Mouse (Mus musculus) adrenal gland, adult (tissue): ENCODE data around the gene Mboat1.

ENCODE experiments used
- DNase-seq, 2 experiments: peaks; one replicate each; pipeline ENCODE4 v3.0.0; 2022 to 2023; ENCODE audit warnings: low spot score in 1 of 2; ENCODE audit not compliant: inconsistent age in 2 of 2

Gene Mboat1

DNA sequence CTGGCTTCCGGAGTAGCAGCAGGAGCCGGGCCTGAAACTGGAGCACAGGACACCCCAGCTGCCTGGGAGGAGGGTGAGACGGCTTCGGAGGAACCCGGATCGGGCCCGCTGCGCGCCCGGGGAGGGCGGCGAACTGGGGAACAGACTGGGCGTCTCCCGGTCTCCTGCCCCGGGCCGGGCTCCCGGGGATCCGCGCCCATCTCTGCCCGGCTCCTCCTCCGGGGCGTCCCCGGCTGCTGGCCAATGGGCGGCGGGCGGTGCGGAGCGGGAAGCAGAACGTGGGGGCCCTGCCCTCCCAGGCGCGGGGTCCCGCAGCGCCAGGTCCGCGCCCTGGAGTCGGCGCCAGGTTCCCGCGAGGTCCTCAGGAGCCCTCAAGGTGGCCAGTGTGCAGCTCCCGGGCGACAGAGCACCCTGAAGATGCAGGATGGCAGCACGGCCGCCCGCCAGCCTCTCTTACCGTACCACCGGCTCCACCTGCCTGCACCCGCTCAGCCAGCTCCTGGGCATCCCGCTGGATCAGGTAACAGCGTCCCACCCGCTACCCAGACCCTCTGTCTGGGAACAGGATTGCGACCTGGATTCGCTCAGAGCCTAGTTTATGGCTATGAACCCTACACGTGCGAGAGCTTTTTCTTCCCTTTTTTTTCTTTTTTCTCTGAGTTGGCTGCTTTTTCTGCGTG lies at the start of gene Mboat1:
TSS of gene Mboat1 (plus strand) at position 247 of the 680 bp plus-strand sequence.
- DNase-seq: peak; percentile 84 to 93

GRCm38 (mm10) chr13:30093086-30093485 lies 43.2 kb upstream of the Mboat1 start:
- DNase-seq: peak in 1 of 2 experiments; percentile 54

DNA sequence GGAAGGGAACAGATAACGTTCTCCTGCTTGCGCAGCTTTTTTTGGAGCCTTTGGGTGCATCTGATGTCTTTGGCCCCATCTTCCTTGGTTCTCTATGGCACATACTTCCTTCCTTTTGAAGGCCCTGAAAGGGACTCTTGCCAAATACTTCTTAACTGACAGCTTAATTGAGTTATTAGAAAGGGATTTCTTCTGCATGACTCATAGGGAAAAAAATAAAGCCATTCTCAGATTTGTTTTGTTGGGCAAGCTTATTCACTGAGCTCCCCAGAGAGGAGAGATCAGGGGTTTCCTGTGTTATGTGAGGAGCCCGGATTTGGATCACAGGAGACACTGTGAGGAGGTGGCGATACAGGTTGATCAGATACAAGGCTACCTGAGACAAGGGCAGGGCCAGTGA lies 40.4 kb upstream of the Mboat1 start:
- DNase-seq: peak; percentile 10 to 67

DNA sequence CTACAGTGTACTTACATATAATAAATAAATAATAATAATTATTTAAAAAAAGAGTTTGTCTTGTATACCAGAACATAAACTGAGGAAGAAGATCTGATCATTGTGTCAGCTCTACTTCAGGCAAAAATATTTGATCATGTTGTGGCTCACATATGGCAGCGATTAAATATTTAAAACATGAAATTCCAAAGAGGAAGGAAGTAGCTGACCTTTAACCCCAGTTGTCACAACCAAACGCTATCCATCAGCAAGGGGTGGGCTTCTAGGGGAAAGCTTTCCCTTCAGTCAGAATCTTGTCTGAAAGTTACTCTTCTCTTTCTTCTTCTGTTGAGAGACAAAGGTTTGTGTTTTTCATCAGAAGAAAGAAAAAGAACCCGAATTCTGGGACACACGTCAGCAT lies 39.8 kb upstream of the Mboat1 start:
- no peak for DNase-seq

DNA sequence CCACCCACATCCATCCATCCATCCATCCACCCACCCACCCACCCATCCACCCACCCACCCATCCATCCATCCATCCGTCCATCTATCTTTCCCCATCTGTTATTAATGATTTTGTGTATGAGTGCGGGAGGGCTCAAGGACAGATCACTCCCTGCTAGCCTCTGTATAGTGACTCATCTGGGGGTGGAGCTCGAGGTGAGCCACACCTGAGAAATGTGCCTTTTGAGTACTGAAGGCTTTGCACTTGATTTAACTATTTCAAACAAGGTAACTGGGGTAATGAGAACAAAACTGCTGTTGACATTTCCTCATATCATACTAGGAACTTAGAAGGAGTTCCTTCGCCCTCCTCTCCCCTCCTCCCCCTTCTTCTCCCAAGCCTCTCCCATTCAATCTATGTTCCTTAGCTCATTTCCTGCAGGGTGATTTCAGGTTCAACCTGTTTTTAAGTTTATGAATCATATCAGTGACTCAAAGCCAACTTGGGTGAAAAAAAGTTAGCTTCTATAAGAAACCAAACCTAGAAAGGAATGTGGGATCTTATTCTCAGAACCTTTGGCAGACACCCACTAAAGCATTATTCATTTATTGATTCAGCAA lies 27.2 kb upstream of the Mboat1 start:
- no peak for DNase-seq

DNA sequence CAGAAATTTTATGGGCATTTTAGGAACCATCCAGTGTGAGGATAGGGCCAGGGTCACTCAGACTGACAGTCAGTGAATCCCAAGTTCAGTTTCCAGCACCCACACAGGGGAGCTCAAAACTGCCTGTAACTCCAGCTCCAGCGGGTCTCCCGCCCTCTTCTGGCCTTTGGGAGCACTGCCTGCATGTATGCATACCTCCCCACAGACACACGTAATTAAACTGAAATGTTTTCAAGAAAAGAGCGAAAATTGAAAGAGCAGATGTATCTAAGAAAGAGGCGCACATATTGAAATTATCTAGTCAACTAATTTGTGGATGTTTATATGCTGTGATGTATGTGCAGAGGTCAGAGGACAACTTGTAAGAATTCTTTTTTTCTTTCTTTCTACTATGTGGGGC lies 20.5 kb upstream of the Mboat1 start:
- no peak for DNase-seq

DNA sequence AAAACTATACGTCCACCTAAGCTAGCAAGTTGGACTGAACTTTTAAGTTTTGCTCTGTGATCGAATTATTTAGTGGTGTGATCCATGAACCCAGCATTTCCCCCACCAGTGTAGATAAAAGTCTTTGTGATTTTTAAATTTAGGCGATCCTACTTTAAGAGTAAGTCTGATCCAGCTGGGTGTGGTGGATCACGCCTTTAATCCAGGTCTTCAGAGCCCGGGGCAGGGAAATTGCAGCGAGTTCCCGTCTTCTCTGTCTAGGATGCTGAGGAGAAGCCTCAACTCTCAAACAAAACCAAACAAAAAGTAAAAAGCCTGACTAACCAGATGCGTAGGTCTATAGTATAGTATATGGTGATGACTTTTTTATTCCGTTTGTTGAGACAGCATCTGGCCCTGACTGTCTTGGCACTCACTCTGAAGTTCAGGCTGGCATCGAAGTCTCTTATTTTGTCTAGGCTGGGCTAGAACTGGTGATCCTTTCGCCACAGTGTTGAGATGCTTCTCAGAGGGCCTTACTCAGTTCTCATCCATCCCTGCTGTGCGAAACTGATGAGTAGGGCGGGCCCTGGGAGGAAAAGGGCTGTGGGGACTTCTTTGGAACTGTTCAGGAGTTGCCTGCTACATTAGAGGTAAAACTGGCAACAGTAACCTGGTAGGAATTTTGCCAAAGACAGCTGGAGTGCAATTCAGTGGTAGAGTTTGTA lies 787 bp downstream of the Mboat1 start:
- no peak for DNase-seq

GRCm38 (mm10) chr13:30137951-30138350 lies 1.7 kb downstream of the Mboat1 start:
- DNase-seq: peak in 1 of 2 experiments; percentile 31

DNA sequence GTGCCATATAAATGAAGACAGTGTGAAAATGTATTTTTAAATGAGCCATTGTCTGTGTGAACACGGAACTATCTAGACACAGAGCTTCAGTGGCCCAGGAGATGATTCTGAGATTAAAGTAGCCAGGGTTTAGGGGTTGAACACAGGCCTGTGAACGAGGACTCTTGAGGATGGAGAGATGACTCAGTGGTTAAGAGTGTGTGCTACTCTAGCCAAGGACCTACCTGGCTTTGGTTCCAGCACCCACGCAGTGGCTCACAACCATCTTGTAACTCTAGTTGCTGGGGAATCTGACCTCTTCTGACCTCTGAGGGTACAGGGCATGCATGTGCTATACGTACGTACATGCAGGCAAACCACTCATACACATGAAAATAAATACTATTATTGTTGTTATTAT lies 3.9 kb downstream of the Mboat1 start:
- DNase-seq: no peak

- peak; percentile 17 to 68 for DNase-seq
Observed at GRCm38 (mm10) chr13:30140646-30141045, 4.4 kb downstream of the Mboat1 start.

GRCm38 (mm10) chr13:30141996-30142395 lies 5.7 kb downstream of the Mboat1 start:
- no peak for DNase-seq

DNA sequence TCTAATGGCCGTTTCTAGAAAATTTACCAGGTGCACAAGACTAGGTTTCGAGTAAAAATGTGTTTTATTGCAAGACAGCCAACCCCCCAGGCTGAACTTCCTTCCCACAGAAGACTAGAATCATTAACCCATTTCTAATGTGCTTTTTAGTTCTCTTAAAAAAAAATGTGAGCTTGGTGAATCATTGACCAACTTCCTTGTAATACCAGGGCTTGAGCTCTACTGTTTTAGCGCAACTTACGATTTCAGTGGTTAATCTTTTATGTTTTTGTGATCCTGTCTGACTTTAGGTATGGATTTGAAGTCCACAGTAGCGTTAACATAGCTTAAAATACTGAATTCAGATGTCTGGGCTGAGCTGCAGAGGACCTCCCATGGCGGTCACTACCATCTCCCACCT lies 10.2 kb downstream of the Mboat1 start:
- DNase-seq: no peak

GRCm38 (mm10) chr13:30154264-30154663 lies 18.0 kb downstream of the Mboat1 start:
- peak in 1 of 2 experiments; percentile 52 for DNase-seq

- no peak for DNase-seq
Observed at GRCm38 (mm10) chr13:30159626-30160025, 23.3 kb downstream of the Mboat1 start.

DNA sequence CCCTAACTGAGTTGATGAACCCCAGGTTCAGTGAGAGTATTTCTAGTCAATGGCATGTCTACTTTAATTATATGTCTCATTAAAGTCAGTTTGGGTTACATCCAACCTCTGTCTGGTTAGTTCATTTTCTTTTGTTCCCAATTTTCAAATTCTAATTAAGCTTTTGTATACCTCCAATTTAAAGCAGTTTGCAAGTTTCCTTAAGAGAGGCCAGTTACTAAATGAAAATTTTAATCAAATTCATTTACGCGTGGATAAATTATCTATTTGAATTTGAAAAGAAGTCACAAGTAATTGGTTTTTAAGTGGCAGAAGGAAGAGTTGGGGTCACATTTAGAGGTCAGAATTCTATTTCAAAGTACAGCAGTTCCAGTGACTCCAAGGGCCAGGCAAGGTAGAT lies 27.2 kb downstream of the Mboat1 start:
- no peak for DNase-seq

GRCm38 (mm10) chr13:30166138-30167090 lies 30.1 kb downstream of the Mboat1 start:
- DNase-seq: no peak

GRCm38 (mm10) chr13:30167499-30167898 lies 31.2 kb downstream of the Mboat1 start:
- DNase-seq: peak in 1 of 2 experiments; percentile 32

GRCm38 (mm10) chr13:30168803-30169202 lies 32.5 kb downstream of the Mboat1 start:
- no peak for DNase-seq

DNA sequence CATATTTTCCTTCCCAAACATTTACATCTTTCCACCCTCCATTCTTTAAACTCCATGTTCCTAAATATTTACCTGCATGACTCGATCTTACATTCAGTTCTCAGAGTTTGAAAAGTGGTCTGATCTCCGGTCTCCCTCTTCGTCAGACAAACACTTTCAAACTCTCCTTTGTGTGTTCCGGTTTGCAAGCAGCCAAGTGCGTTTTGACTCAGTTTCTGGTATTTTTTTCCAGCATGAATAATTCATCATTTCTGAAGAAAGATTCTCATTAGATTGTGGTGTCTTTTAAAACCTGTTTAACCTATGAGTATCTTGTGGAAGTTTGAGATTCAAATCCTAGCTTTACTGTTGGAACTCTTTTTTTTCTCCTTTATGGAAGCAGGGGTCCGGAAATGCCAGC lies 33.8 kb downstream of the Mboat1 start:
- DNase-seq: no peak

- no peak for DNase-seq
Observed at GRCm38 (mm10) chr13:30174586-30174985, 38.3 kb downstream of the Mboat1 start.

DNA sequence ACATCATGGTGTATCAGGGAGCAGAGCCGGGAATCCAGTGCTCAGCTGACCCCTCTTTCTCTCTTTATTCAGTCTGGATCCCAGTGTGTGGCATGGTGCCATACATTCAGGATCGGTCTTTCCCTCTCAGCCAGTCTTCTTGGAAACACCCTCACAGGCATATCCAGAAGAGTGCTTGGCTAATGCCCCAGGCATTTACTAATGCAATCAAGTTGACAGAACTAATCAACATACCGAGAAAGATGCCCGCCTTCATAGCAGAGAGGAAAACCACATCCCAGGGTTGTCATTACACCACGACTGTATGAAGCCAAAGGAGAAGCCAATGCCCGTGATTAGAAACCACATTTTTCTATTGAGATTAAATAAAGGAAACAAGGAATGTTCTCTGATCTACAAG lies 41.1 kb downstream of the Mboat1 start:
- no peak for DNase-seq
